Mouse (Mus musculus): Measurements from ENCODE around the gene Rae1.
A peak's percentile ranks its signal among the peaks of the same experiment; 100 is the strongest.

Rae1 gene

DNA sequence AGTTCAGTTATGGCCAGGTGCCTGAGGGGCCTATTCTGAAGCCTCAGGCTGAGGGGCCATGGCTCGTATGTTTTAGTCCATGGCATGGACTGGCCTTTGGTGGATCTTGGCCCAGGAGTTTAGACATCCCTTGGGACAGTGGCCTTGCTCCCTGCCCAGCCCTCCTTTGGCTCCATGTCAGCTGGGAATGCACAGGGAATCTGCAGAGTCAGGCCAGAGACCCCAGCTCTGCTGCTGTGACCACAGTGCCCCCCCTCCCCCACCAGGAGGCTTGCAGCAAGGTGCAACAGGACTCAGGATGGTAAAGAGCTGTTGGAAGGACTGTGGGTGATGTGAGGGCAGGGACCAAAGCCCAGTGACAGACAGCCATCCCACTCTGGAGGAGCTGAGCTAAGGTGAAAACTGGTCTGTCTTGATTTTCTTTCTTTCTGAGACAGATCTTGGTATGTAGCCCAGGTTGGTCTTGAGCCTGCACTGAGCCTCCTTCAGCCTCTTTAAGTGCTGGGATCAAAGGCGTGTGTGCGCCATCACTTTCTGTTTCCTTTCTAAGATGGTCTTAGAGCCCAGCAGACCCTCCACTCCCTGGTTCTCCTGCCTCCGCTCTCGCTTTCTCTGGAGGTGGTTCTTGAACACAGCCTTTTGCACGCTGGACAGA is 27.4 kb downstream of the Rae1 start:
- no peak for DNase-seq (ENCODE audit: low spot score in 2 of 2)

DNA sequence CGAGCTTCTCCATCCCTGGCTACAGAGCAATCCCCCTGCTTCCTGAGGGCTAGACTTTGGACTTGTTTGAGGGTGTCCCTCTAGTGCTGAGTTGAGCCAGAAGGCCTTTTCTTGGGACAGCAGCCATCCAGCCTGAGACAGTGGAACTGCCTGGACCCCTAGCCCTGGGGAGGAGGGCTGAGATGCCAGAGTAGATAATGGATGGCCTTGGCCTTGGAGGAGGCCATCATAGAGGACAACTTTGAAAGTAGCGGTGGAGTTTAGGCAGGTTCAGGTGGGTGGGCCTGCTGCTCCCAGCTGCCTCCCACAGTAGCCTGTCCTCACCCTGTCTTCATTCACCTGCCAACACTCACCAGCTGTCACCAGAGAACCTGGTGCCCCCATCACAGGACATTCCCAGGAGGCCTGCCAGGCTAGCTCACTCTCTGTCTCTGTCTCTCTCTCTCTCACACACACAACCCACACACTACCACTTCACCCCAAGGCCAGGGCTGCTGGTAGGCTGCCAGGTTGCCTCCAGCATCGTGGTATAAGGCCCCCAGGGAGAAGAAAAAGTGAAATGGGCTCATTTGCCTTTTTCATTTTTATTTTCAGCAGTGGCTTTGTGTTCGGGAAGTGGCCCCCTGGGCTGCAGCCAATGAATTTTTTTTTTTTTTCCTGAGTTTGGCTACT is 28.0 kb downstream of the Rae1 start:
- peak; percentile 75 to 78 for DNase-seq (ENCODE audit: low spot score in 2 of 2)

DNA sequence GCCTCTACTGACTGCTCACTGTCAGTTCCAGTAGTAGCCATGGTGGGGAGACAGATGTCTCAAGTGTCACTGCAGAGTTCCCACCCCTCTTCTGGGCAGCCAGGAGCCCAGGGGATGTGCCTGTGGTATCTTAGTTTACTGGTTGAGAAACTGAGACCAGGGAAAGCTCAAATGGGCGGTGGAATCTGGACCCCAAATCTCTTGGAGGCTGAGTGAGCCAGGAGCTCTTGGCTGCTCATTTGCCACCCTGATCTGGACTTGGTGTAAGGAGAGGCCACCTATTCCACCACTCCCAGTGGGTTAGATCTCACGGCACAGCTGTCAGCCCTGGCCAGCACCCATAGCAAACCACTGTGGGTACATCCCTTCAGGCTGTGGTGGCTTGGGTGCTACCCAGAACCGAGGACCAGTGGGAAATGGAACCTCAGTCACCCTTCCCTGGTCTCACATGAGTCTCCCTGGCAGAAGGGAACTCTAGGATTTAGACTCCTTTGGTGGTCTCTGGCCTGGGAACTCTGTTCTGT is 28.7 kb downstream of the Rae1 start:
- DNase-seq (ENCODE audit: low spot score in 2 of 2) = peak in 1 of 2 experiments; percentile 3

DNA sequence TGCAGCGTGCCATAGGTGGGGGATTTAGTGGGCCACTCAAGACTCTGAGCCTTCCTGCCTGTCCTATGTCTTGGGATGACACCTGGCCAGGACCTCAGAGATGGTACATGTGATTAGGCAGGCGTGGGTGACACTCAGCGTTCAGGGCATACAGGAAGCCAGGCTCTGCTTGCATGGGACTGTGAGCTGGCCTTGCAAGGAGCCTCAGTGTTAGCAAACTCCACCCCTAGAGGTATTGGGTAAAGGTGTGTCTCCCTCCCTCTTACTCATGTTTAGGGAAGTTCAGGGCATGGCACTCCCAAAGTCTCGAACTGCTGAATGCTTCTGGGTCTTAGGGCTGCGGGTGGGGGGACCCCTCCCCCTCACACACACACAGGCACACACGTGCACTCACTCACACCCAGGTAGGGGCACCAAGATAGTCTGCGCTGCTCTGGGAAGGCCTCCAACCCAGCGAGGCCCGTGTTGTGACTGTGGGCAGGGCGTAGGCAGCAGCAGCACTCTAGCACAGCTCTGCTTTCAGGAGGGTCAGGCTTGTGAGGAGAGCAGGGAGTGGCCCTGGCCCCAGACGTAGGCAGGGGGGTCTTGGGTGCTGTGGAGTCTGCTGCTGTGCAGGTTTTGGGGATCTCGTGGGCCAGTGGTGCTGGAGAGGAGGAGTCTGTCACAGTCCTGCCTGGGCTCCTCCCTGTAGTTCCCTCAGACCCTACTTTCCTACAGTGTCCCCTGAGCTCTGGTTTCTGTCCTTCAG is 30.8 kb downstream of the Rae1 start:
- no peak for DNase-seq (ENCODE audit: low spot score in 2 of 2)

DNA sequence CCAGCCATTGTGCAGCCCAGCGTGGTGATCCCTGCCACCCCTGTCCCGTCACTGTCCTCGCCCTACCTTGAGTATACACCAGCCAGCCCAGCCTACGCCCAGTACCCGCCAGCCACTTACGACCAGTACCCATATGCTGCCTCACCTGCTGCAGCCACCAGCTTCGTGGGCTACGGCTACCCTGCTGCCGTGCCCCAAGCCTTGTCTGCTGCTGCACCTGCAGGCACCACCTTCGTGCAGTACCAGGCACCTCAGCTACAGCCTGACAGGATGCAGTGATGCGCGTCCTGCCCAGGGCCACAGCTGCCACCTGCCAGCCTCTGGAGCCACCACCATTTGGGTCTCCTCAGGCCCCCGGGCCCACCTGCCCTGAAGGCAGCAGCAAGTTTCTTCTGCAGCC is 33.6 kb downstream of the Rae1 start:
- no peak for DNase-seq (ENCODE audit: low spot score in 2 of 2)

DNA sequence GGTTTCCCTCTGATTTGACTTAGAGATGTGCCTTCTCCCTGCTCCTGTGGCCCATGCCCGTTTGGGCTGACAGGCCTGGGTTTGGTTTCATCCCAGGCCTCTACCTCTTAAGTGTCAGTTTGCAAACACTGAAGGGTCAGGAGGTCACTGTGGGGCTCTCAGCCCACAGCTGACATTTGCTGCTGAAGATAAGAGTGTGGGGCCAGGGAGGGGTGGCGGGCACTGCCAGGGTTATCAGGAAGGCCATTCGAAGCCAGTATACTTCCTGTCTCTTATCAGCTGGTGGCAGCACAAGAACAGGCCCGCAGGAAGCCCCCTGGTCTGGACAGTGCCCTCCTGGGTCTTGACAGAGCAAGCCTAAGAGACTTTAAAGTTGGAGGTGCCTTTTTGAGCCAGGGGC is 35.1 kb downstream of the Rae1 start:
- peak; percentile 68 to 82 for DNase-seq (ENCODE audit: low spot score in 2 of 2)

DNA sequence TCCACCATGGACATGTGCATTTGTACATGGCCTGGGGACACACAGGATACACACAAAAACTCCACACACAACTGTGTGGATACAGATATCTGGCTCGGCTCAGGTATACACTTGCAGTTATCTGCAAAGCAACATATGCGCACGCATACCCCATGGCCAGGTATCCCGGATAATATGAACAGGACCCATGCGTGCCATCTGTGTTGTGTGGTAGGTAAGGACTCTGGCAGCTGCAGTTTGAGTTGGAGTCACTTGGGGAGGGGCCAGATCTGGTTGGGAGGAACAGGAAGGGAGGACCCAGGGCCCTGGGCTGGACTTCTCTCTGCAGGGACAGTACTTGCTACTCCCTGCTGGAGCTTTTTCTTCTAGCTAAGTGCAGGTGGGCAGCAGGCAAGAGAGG is 35.7 kb downstream of the Rae1 start:
- no peak for DNase-seq (ENCODE audit: low spot score in 2 of 2)

DNA sequence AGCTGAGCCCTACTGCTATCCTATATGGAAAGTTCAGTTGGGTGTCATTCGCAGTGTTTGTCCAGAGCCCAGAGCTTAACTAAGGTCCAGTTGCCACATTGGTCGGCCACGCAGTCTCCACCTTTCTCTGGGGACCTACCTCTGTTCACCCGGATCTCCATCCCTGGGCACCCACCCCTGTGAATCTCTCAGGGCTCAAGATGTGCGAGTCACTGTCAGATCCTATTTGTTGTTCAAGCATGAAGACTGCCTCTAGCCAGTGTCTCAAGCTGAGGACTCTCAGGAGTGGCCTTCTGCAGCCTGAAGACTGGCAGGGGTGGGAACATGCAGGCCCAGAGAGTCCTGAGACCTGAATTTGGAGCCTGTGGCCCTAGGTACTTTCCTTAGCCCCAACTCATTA is 36.1 kb downstream of the Rae1 start:
- no peak for DNase-seq (ENCODE audit: low spot score in 2 of 2)

DNA sequence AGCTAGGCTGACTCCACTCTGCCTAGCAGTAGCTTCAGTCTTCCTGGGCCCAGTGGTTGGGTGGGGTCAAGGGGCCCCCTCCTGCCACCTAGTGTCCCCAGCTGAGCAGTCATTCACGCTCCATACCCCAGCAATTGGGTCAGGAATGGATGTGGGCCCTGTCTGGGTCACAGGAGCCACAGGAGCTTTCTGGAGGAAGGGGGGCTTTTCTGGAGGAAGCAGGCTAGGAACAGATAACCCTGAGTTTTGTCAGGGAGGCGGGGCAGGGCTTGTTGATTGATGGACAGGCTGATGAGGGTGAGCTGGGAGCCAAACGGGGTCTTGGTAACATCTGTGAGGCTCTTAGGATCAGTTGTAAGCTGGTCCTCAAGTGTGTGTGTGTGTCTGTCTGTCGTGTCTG is 36.7 kb downstream of the Rae1 start:
- DNase-seq (ENCODE audit: low spot score in 2 of 2) = no peak

DNA sequence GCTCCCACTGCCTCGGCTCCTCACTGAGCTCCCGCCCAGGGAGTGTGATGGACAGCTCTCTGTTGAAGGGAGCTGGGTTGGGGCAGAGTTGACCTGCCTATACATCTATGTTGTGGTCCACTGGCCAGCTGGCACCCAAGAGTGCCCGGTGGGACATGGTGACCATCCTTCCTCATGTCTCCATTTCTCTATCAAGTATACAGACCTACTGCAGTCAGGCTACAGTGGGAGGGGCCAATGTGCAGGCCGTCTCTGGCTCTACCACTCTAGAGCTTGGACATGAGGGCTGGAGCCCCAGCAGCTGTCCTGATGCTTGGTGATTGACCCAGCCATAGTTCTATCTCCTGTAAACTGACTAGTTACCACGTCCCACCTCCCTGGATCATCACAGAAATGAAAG is 37.4 kb downstream of the Rae1 start:
- DNase-seq (ENCODE audit: low spot score in 2 of 2) = no peak

DNA sequence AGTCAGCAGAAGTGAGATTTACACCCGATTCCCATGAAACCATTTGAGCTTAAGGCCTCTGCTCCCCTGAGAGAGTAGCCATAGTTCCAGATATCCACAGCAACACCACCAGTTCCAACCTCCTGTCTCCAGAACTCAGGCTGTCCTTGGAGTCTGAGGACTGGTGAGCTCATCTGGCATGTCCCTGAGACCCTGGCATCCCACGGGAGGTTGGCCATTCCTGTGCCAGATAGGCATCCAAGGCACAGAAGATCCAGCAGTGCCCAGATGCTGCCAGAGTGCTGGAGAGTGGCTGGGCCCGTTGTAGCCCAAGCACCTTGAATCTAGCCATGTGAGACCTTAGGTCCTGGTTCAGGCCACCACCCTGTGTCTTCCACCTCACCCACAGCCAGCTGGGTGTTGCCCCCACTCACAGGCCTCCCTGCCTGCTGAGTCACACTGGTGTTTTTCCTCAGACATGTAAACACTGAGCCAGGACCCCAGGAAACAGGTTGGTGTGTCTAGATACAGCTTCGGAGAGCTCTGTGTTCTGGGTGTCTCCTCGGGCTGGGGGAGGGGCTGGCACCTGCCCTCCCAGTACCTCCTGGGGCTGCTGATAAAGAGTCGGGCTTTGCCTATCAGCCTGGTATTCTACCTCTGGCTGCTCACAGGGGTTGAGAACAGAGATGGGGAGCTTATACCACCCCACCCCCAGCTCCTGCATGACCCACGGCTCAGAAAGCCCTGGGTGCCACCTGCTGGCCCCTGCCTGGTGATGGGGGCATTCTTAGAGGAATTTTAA is 38.1 kb downstream of the Rae1 start:
- DNase-seq (ENCODE audit: low spot score in 2 of 2) = peak; percentile 77 to 88

DNA sequence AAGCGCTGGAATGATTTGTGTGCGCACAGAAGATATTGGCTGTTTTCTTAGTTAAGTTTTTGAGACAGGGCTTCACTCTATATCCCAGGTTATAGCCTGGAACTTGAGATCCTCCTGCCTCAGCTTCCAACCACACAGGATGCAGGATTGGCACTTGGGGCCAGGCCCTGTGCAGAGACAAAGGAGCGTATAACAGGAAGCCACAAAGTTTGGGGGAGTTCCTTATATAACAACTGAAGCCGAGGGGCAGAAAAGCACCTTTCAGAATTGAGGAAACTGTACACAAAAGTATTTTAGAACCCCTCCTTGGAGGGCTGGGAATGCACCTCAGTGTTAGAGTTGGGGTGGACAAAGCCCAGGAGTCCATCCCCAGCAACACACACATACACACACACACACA is 39.1 kb downstream of the Rae1 start:
- DNase-seq (ENCODE audit: low spot score in 2 of 2) = no peak

DNA sequence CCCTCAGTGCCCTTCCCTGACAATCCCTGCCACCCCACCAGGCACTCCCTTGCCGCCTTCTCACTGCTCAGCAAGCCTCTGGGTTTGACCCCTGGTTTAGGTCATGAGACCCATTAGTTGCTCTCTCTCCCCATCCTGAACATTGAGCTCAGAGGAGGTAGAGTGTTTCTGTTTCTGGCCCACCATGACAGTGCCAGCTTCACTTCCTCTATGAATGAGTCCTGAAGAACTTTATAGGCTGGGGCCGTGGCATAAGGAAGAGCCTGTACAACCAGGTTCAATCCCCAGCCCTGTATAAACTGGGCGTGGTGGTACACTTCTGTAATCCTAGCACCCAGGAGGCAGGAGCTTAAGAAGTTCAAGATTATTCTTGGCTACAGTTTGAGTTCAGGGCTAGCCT is 40.9 kb downstream of the Rae1 start:
- DNase-seq (ENCODE audit: low spot score in 2 of 2) = no peak

DNA sequence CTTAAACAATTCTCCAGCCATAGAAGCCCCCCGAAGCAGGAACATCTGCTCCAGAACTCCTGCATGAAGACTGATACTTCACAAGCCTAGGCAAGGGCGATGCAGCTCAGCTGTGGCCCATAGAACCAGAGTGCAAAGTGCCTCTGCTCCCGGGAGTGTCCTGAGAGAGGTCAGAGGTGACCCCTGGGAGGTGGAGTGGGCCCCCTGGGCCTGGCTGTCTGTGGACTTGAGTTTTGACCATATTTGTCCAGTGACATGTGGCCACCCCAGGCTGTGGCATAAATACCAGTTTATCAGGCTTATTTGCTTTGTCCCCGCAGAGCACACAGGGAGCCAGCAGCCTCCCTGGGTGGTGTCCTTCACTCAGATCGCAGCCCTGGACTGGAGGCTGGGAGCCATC is 41.3 kb downstream of the Rae1 start:
- DNase-seq (ENCODE audit: low spot score in 2 of 2) = no peak

DNA sequence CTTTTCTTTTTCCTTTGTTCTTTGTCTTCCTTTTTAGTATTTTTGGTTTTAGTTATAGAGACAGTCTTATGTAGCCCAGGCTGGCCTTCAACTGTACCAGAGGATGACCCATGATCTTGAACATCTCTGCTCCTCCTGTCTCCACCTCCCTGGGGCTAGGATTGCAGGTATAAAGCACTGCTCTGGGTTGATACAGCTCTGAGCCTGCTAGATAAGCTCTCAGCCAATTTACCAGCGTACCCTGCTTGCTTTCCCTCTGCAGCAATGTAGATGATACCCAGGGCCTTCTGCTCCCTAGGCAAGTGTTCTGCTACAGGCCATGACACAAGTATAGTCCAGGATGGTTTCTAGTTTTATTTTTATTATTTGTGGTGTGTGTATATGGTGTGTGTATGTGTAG is 42.0 kb downstream of the Rae1 start:
- DNase-seq (ENCODE audit: low spot score in 2 of 2) = no peak

DNA sequence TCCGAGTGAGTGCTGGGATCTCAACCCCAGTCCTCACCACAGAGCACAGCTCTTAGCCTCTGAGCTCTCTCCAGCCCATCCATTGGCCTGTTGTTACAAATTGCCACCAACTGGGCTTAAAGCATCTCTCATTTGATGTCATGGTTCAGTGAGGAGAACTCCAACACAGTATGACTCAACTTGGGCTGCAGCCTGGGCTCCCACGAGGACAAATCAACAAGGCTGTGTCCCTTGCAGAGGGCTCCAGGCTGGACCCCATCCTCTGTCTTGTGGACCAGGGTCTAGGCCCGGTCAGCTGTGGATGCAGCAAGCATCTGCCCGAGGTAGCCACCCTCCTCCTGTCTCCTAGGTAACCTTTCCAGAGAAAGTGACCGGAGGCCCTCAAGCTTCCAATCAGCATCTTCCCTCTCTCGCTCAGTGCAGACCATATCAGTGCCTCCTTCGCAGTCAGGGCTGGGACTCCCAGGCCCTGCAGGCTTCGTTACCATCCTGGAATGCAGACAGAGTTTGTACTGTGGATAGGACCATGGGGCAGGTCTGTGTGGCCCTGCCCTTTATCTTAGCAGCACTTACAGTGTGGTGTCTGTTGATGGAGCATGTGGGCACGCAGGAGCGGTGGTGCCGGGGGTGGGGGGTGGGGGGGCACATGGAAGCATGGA is 42.7 kb downstream of the Rae1 start:
- no peak for DNase-seq (ENCODE audit: low spot score in 2 of 2)

DNA sequence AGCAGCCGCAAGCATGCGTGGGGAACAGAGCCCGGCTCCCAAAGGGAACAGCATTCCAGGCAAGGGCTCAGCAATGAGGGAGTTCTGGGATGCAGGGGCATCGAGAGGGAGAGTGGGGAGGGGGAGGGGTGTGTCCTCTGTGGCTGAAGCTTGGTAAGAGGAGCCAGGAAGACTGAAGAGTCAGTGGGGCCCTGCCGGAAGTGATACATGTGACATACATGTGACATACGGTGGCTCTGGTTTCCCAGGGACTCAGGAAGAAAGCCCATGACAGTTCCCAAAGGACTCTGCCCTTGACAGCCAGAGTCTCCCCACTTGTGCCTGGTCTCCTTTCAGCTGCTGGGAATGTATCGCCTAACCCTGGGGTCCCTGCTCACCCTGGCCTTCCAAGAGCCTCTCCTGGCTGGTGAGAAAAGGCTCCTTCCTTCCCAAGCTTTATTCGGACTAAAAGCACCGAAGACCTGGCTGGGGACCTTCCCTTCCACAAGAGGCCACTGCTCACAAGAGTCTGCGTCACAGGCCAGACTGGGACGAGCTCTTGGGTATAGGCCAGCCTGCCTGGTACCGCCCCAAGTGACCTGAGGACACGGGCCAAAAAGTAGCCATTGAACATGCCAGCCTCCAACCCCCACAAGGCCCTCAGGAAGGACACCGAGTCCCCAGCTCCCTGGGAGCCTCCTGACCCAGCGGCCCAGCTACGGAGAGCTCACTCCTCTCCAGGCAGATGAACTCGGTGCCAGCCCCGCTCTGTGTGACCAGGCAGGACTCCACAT is 44.5 kb downstream of the Rae1 start:
- no peak for DNase-seq (ENCODE audit: low spot score in 2 of 2)

DNA sequence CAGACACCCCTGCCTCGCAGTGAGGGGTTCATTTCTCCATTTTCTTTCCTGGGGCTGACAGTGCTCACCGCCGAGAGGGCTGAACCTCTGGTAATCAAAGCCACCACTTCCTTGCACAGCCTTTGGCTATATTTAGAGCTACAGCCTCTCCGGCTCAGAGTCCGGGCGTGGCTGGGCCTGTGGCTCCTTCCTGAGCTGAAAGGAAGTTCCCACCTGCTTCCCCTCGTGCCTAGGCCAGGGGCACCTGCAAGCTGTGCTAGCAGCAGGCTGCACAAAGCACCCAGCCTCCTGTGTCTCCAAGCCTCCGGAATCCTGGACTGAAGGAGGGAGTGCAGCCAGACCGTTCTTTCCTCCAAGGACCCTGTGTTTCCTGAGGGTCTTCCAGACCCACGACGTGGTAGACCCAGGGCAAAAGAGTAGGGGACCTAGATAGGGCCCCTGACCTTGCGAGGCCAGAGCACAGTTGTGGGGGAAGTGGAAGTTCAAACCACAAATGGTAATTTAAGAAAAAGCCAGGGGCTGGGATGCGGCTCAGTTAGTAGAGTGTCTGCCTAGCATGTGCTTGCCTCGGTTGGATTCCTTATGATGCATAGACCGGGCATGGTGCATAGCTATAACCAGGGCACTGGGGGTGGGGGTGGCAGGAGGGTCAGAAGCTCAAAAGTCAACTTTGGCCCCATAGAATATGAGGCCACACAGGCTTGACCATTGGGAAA is 46.8 kb downstream of the Rae1 start:
- DNase-seq (ENCODE audit: low spot score in 2 of 2) = peak; percentile 87

DNA sequence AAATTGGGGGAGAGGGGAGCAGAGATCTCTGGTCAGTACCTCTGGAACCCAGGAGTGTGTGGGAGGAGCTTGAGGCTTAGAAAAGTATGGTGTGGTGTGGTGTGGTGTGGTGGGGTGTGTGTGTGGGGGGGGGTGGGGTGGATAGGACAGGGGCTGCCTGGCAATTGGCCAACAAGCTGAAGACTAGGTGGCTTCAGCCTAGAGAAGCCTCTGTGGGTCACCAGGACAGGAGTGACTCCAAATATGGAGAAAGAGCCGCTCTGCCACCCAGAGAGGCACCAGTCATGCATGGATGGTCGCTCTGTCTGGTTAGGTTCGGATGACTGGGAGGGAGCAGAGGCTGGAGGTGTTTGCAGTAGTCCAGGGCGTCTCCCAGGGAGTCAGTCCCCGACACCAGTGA is 47.6 kb downstream of the Rae1 start:
- no peak for DNase-seq (ENCODE audit: low spot score in 2 of 2)

All from spleen, postnatal 36 days (tissue).